Mouse (Mus musculus) CD4-positive, CD25-positive, alpha-beta regulatory T cell, adult 4 months (primary cell): Measurements from ENCODE around the gene Tnfrsf23. TPM values are rescaled to one million over a fixed set of nuclear protein-coding genes. Genes with fewer than 3 reads are reported as not detected.
A peak's percentile ranks its signal among the peaks of the same experiment; 100 is the strongest.
"Not testable (repeated sequence)": the region's sequence is repeated elsewhere in the genome, so short reads cannot be mapped to it uniquely, and the experiment has no call there.

Experiments
- ATAC-seq: one replicate; pipeline ENCODE4 v1.8.0; 2017
- polyA plus RNA-seq, 2 experiments: library from polyadenylated mRNA; unstranded; fragments of 100-300 nt; shearing (Covaris generic); gene quantifications; one replicate each; pipeline ENCODE4 v1.2.1; 2017

The Tnfrsf23 gene
- polyA plus RNA-seq, 2 experiments from 2014 or later: 2.6 to 4.3 TPM

- ATAC-seq: no peak
These were observed 4.1 kb downstream of the Tnfrsf23 start for GRCm38 (mm10) chr7:143681566-143681965.

- not testable (repeated sequence) for ATAC-seq
These were observed 4.8 kb downstream of the Tnfrsf23 start for GRCm38 (mm10) chr7:143680836-143681235.

DNA sequence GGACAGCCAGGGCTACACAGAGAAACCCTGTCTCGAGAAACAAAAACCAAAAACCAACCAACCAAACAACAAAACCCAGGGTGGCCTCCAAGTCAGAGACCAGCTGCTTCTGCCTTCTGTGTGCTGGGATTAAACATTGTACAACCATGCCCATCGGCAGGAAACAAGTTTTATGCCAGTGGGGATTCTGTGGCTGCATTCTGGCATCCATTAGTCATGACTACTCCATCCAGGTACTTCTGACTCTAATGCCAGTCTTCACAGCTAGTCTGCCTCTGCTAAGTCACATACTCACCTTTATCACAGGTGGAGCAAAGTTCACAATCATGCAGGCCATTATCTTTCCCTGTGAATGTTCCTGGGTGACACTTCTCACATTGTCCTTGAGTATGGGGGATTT is 6.0 kb downstream of the Tnfrsf23 start:
- ATAC-seq: not testable (repeated sequence)

DNA sequence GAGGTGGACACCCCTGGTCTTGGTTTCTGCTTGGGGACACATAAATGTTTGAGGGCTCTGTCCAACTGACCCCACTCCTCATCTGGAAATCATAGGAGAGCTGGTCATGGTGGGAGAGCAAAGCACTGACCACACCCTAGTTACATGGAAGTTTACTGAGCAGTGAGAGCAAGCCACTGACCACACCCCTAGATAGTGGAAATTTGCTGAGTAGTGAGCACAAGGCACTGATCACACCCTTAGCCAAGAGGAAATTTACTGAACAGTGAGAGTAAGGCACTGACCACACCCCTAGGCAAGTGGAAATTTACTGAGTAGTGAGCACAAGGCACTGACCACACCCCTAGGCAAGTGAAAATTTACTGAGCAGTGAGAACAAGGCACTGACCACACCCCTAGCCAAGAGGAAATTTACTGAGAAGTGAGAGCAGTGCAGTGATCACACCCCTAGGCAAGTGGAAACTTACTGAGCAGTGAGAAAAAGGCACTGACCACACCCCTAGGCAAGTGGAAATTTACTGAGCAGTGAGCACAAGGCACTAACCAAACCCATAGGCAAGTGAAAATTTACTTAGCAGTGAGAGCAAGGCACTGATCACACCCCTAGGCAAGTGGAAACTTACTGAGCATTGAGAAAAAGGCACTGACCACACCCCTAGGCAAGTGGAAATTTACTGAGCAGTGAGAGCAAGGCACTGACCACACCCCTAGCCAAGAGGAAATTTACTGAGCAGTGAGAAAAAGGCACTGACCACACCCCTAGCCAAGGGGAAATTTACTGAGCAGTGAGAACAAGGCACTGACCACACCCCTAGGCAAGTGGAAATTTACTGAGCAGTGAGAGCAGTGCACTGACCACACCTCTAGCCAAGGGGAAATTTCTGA is 19.0 kb downstream of the Tnfrsf23 start:
- ATAC-seq: no peak

- ATAC-seq: no peak
These were observed 22.2 kb downstream of the Tnfrsf23 start for GRCm38 (mm10) chr7:143663470-143663869.

DNA sequence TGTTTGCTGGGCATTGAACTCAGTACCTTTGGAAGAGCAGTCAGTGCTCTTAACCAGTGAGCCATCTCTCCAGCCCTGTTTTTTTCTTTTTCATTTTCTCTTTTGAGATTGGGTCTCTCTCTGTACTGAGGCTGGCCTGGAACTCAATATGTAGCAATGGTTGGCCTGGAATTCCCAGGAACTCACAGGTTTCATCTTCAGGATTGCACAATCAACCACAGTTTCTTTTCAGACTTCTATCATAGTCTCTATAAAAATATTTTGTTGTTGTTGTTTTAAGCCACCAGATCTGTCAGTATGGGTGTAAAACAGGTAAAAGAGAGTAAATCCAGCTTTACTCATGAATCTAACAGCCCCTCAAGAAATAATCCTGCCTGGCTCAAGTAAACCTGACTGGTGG is 24.9 kb downstream of the Tnfrsf23 start:
- no peak for ATAC-seq

- not testable (repeated sequence) for ATAC-seq
These were observed 35.8 kb downstream of the Tnfrsf23 start for GRCm38 (mm10) chr7:143649769-143650346.

DNA sequence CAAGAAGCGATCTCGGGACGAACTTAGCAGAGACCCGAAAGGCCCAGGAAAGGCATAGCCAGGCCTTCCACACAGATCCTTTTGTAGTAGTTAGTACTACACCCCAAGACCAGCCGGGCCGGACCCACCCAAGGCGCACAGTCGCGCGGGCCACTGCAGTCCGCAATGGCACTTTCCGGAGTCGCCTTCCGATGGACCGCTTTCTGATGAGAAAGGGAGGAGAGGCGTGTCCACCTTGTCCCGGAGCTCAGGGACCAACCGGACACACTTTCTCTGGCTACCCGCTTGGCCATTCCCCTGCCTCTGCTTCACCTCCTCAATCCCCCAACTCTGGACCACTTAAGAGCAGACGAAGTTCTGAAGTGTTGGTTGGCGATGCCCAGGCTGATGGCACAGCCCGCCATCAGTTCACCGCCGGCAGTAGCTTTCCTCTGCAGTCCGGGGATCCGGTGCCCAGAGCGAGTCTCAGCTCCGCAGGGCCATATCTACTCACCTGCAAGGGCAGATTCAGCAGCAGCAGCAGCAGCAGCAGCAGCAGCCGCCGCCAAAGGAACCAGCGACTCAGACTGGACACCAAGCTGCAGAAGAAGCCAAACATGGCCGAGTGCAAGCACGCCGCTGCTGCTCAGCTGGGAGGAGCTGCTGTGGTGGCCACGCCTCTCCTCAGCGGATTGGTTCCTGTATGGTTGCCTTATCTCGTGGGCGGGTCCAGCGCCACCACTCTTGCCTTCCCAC is 36.5 kb downstream of the Tnfrsf23 start, which contains the start of gene Tnfrsf22:
Gene Tnfrsf22 (minus strand): TSS at position 628 of the 735 bp plus-strand sequence.
- ATAC-seq: peak; percentile 100

- peak; percentile 49 for ATAC-seq
These were observed 41.7 kb downstream of the Tnfrsf23 start for GRCm38 (mm10) chr7:143643949-143644348.

GRCm38 (mm10) chr7:143636674-143637073 is 49.0 kb downstream of the Tnfrsf23 start:
- no peak for ATAC-seq

DNA sequence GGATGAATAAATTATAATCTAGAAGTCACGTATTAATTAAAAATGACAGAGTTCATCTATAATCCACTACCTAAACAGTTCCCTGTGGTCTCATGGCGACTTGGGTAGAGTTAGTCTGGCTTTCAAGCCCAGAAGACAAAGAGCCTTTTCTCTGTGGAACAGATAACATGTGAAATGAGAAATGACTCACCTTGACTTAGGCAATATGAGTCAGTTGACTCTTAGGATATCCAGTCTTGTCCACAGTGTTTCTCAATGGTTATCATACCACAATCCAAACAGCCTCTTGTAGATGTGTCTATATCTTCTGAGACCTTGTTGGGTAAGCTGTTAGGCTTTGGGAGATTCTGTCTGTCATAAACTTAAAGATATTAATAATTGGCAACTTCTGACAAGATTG is 54.2 kb downstream of the Tnfrsf23 start:
- no peak for ATAC-seq

- ATAC-seq: peak; percentile 77
These were observed 56.2 kb downstream of the Tnfrsf23 start for GRCm38 (mm10) chr7:143629501-143629900.

GRCm38 (mm10) chr7:143628540-143628939 is 57.1 kb downstream of the Tnfrsf23 start, which contains the start of gene Tnfrsf26:
Tnfrsf26 (minus strand) TSS chr7:143628722.
- ATAC-seq: peak; percentile 52

DNA sequence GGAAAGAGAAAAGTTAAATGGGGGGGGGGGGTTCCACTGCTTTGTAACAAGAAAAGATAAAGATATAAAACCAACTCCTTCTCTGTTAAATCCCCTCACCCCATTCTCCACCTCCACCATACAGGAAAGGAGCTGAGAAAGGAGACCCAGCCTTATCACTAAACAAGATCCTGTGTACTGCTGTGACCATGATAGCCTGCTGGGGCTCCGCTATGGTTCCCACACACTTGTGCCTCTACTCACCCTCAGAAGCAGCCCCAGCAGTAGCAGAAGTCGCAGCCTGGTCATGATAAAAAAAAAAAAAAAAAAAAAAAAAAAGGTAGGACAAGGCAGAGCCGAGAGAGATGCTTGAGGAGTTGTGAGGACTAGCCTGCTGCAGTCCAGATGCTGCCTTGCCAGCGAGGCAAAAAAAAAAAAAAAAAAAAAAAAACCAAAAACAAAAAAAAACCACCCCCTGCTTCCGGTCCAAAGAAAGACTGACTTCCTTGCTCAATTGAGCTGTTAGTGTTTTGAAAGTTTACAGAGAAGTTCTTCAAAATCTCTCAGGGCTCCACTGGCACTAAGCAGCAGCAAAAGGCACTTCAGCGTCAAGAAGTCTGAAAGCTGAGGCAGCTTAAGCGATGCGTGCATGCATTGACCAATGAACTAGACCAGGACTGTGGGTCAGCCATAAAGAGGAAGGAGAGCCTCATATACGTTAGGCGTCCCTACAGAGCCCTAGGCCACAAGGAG is 58.0 kb downstream of the Tnfrsf23 start:
- ATAC-seq: peak; percentile 18

DNA sequence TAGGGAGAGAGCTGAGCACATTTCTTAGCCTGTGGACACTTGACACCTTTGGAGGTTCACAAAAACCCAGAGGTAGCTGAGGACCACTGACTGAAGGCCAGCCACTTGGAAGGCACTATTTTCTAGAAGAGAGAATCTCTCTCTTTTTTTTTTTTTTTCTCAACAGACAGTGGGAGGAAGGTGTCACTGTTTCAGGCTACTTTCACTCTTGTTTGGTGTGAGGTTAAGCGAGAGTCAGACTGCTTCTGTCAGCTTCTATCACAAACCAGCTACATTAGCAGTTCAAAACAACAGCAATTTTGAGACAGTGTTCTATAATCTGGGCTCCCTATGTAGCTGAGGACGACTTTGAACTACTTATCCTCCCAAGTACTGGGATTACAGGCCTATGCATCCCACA is 59.5 kb downstream of the Tnfrsf23 start:
- ATAC-seq: peak; percentile 20

GRCm38 (mm10) chr7:143625151-143625550 is 60.5 kb downstream of the Tnfrsf23 start:
- ATAC-seq: peak; percentile 23

DNA sequence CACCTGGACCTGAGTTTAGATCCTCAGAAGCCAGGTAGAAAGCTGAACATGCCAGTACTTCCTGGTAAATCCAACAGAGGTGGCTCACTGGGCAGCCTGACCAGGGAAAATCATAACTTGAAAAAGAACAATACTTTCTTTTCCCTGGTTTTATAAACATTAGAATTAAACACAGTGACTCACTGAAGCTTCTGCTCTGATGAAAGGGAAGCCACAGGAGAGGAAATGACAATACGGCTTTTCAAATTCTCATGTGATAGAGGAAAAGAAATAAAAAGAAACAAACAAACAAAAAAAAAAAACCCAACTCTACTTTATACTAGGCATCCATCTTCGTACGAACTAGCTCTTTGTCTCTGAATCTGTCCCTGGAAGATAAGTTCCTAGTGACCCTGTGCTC is 61.1 kb downstream of the Tnfrsf23 start:
- ATAC-seq: peak; percentile 5

DNA sequence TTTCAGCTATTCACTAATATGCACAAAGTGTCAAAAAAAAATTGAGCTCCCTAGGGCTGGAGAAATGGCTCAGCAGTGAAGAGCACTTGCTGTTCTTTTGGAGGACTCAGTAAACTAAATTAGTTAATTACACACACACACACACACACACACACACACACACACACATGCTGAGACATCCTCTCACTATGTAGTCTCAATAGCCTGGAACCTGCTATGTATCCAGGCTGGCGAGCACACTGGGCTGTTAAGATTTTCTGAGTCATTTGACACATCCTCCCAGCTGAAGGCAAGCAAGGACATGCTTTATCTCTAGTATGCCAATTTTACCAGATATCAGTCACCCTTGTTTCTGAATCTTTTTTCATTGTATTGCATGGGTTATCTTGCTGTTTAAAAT is 64.7 kb downstream of the Tnfrsf23 start:
- ATAC-seq: no peak
